Mouse (Mus musculus): Measurements from ENCODE around the gene Kat6b.
"Not testable (repeated sequence)": the region's sequence is repeated elsewhere in the genome, so short reads cannot be mapped to it uniquely, and the experiment has no call there.

Gene Kat6b

DNA sequence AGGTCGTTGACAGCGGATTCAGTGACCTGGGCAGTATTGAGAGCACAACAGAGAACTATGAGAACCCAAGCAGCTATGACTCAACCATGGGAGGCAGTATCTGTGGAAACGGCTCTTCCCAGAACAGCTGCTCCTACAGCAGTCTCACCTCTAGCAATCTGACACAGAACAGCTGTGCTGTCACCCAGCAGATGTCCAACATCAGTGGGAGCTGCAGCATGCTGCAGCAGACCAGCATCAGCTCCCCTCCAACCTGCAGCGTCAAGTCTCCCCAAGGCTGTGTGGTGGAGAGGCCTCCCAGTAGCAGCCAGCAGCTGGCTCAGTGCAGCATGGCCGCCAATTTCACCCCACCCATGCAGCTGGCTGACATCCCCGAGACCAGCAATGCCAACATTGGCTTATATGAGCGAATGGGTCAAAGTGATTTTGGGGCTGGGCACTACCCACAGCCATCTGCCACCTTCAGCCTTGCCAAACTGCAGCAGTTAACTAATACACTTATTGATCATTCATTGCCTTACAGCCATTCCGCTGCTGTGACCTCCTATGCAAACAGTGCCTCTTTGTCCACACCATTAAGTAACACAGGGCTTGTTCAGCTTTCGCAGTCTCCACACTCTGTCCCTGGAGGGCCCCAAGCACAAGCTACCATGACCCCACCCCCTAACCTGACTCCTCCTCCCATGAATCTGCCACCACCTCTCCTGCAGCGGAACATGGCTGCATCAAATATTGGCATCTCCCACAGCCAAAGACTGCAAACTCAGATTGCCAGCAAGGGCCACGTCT lies 188.6 kb downstream of the Kat6b start:
- no peak for DNase-seq

DNA sequence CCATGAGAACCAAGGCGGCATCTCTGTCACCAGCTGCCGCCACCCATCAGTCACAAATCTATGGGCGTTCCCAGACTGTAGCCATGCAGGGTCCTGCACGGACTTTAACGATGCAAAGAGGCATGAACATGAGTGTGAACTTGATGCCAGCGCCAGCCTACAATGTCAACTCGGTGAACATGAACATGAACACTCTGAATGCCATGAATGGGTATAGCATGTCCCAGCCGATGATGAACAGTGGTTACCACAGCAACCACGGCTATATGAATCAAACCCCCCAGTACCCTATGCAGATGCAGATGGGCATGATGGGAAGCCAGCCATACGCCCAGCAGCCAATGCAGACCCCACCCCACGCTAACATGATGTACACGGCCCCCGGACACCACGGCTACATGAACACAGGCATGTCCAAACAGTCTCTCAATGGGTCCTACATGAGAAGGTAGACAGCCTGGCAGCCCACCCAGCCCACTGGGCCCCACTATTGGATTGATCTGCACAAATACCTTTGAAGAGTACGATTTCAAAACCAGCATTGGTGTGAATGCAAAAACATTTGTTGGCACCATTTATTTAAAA lies 189.3 kb downstream of the Kat6b start:
- DNase-seq: not testable (repeated sequence)

GRCm38 (mm10) chr14:21673100-21673499 lies 191.9 kb downstream of the Kat6b start:
- no peak for DNase-seq

GRCm38 (mm10) chr14:21674471-21674870 lies 193.2 kb downstream of the Kat6b start:
- no peak for DNase-seq

GRCm38 (mm10) chr14:21676223-21676622 lies 195.0 kb downstream of the Kat6b start:
- no peak for DNase-seq

- DNase-seq: peak in 1 of 2 experiments; percentile 33
Measured at GRCm38 (mm10) chr14:21678509-21679285, 197.5 kb downstream of the Kat6b start.

DNA sequence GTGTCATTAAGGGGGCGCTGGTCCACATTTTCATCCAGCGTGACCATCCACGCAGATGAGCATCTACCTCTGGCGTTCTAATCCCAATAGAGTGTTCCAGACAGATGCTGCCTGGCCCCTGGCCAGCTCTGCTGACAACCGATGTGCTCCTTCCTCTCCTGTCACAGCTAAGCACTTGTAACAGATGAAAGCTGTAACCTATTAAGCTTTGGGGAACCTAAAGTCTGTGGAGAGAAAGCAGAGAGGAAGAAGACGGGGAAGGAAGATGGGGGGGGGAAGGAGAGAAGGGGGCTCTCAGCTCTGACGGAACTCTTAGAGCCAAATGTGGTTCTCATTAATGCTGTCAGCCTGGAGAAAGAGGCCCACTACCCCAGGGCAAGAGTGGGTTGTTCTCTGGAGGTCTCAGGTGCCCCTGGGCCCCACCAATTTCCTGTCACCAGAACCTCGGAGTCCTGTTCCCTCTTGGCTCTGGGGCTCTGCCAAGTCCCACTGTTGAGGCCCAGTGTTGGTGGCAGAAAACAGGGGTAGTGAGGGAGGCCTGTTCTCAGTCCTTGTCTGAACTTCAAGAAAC lies 198.5 kb downstream of the Kat6b start:
- no peak for DNase-seq

DNA sequence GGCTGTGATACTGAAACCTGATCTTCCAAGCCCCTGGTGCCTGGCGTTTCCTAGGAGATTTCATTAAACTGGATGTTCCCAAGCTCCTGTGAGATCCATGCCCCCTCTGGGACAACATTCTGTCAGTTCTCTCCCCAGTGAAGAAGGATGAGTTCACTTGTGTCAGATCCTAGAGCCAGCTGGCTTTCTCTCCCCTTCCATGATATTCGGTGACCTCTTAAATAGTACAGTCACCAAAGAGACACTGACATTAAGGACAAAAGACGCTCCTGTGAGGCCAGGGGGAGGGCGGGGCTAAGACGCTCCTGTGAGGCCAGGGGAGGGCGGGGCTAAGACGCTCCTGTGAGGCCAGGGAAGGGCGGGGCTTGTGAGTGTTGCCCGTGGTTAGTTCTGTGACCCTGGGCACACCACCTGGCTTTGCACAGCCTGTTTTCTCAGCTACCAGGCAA lies 201.5 kb downstream of the Kat6b start:
- DNase-seq: peak; percentile 26 to 47

GRCm38 (mm10) chr14:21683834-21684233 lies 202.6 kb downstream of the Kat6b start:
- no peak for DNase-seq

DNA sequence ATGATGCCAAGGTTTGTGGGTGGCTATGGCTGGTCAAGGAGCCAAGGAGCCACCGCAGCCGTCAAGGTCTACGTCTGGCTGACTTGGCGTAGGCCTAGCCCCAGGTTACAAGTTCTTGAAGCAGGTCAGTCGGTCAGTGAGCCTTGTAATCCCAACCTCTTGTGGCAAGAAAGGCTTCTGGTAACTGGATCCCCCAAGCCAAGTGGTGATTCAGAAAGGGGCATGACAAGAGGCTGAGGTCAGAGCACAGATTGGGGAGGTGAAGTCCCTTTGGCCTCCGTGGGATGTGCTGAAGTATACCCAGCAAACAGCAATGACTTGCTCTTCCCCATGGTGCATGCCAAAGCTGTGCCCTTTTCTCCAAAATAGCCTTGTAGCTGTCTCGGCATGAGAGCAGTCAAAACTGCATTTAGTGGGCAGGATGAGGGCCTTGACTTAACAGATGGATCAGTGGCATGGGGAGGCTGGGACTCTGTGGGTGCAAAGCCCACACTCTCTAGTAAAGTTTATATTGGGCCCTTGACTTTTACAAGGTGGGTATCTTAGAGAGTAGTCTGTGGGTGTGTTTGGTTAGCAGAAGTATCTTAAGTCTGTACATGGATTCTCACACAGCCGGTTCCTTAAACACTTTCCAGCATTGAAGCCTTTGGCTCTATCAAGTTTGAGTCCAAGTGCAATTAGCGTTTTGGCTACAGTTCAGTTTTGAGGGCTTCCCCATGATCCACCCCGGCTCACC lies 204.3 kb downstream of the Kat6b start:
- no peak for DNase-seq

DNA sequence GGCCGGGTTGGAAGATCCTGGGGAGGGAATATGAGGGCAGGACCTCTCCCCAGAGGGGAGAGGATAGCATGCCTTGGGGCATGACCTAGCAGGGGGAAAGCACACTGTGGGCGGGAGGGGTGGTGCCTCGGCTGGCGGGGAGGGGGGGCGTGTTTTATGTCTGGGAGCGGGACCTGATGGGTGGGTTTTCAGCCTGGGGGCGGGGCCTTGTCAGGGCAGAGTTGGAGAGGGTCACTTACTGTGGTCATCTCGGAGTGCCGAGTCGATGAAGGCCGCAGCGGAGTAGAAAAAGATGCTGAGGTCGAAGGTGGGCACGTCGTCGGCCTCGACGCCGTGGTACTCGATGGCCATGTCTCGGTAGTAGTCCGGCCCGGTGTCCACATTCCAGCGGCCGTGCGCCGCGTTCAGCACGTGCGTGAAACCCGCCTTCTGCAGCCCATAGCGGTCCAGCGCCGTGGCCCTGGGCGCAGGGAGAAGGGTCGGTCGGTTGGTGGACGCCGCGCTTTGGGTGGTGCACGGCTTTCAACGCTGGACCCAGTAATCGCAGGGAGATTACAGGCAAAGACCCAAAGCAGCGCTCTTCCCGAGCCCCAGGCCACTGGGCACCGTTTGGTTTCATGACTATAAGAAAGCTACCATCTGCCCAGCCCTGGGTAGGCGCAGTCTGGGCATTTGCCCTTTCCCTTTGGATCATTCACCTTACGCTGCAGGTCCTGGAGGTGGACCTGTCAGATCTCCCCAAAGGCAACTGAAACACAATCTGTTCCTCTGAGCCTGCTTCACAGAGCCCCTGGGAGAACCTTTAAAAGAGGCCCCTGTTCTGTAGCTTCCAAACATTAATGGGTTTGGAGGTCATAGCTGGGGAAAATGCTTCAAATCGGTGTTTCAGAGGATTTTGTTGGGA lies 205.4 kb downstream of the Kat6b start:
- no peak for DNase-seq

DNA sequence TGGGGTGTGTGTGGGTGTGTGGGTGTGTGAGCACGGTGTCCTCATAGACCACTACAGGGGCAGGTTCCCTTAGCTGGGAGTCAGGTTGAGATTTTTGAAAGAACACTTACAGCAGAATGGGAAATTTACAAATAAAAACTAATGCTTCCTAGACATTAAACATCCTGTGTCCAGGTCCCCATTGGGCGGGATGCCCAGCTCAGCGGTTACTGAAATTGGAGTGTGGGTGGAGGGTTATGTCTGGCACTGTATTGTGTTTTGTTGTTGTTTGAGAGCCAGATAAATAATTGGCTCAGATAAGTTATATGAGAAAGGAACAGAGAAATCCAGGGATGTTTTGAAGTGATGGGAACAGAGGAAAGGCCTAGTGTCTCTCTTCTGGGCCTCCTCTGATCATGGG lies 209.8 kb downstream of the Kat6b start:
- DNase-seq: no peak

- DNase-seq: no peak
Measured at GRCm38 (mm10) chr14:21695020-21695419, 213.8 kb downstream of the Kat6b start.

- no peak for DNase-seq
Measured at GRCm38 (mm10) chr14:21696186-21696830, 215.1 kb downstream of the Kat6b start.

DNA sequence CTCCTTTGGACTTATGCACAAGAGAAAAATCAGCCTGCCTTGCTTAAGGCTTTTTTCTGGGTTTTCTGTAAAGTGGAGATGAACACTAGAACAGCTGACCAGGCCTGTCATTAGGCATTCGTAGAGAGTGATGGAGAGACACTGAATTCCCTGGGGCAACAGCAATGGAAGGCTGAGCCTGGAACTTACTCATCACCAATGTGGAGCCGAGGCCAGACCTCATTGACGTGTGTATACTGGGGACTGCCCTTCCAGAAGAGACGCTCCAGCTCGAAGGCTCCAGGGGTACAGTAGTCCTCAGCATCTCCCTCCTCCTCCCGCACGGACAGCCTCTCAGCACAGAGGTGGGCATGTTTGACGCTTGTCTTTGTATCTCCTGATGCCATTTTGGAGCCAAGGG lies 221.5 kb downstream of the Kat6b start:
- DNase-seq: no peak

- no peak for DNase-seq
Measured at GRCm38 (mm10) chr14:21703255-21703654, 222.0 kb downstream of the Kat6b start.

GRCm38 (mm10) chr14:21705462-21705861 lies 224.2 kb downstream of the Kat6b start:
- no peak for DNase-seq

- no peak for DNase-seq
Measured at GRCm38 (mm10) chr14:21706759-21707571, 225.7 kb downstream of the Kat6b start.

DNA sequence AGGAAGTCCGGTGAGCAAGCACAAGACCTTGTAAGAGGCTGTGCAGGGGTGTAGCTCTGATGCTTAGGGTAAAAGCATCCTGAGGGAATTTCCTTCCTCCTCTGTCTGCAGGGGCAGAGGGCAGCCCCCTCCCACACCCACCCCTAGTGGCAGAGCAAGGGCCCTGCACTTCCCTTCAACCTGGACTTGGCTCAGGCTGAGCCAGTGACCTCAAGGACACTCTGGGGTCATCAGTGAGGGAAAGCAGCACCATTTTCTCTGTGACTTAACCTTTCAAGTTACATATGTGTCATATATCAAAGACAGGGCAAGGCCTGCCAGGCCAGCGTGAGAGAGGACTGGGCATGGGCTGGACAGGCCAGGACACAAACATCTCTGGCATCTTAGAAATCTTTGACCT lies 228.3 kb downstream of the Kat6b start:
- DNase-seq: no peak

- no peak for DNase-seq
Measured at GRCm38 (mm10) chr14:21711231-21711630, 230.0 kb downstream of the Kat6b start.

Data from cerebellum, postnatal 36 days (tissue).